Mouse (Mus musculus) adrenal gland, postnatal 4 days (tissue): Measurements from ENCODE around the gene Rnf113a2. TPM values are rescaled to one million over a fixed set of nuclear protein-coding genes. Genes with fewer than 3 reads are reported as not detected.

Source experiments
- DNase-seq, 2 experiments: peaks; one replicate each; pipeline ENCODE4 v3.0.0; 2021 to 2022; ENCODE audit warnings: low spot score in 2 of 2, mixed read lengths in 2 of 2
- total RNA-seq, 2 experiments: library from RNA; stranded (reverse); gene quantifications; 2 replicates each; pipeline ENCODE4 v1.2.3; 2021

Rnf113a2 gene
- total RNA-seq, 2 experiments from 2014 or later: 19.4 to 19.6 TPM

- DNase-seq: no peak
Measured at GRCm38 (mm10) chr12:84407874-84408818, 8.8 kb upstream of the Rnf113a2 start.

GRCm38 (mm10) chr12:84408819-84409507 is 8.0 kb upstream of the Rnf113a2 start, which contains the start of the genes Entpd5 and Bbof1:
Gene Entpd5, minus strand, starts transcription at chr12:84409029.
Gene Bbof1, plus strand, starts transcription at chr12:84409071.
- DNase-seq: peak; percentile 72 to 84

GRCm38 (mm10) chr12:84417605-84417922 is 568 bp downstream of the Rnf113a2 start:
- DNase-seq: no peak

- DNase-seq: no peak
Measured at GRCm38 (mm10) chr12:84423990-84424389, 7.0 kb downstream of the Rnf113a2 start.

GRCm38 (mm10) chr12:84429825-84430224 is 12.8 kb downstream of the Rnf113a2 start:
- no peak for DNase-seq

GRCm38 (mm10) chr12:84438697-84439096 is 21.7 kb downstream of the Rnf113a2 start:
- no peak for DNase-seq

- DNase-seq: no peak
Measured at GRCm38 (mm10) chr12:84442526-84442925, 25.5 kb downstream of the Rnf113a2 start.

- DNase-seq: no peak
Measured at GRCm38 (mm10) chr12:84447386-84447785, 30.4 kb downstream of the Rnf113a2 start.

GRCm38 (mm10) chr12:84448181-84448580 is 31.2 kb downstream of the Rnf113a2 start:
- DNase-seq: no peak

- no peak for DNase-seq
Measured at GRCm38 (mm10) chr12:84449887-84450286, 32.9 kb downstream of the Rnf113a2 start.

GRCm38 (mm10) chr12:84450351-84450717 is 33.3 kb downstream of the Rnf113a2 start:
- no peak for DNase-seq

- peak; percentile 76 to 92 for DNase-seq
Measured at GRCm38 (mm10) chr12:84450718-84451646, 34.0 kb downstream of the Rnf113a2 start, which contains the start of the genes Aldh6a1 and Lin52. Gene Aldh6a1, minus strand, starts transcription at chr12:84451004. Gene Lin52, plus strand, starts transcription at chr12:84451422.

- DNase-seq: no peak
Measured at GRCm38 (mm10) chr12:84451801-84452200, 34.8 kb downstream of the Rnf113a2 start.

- no peak for DNase-seq
Measured at GRCm38 (mm10) chr12:84456911-84457310, 39.9 kb downstream of the Rnf113a2 start.

- DNase-seq: no peak
Measured at GRCm38 (mm10) chr12:84459845-84460244, 42.8 kb downstream of the Rnf113a2 start.

- DNase-seq: no peak
Measured at GRCm38 (mm10) chr12:84461416-84461815, 44.4 kb downstream of the Rnf113a2 start.

GRCm38 (mm10) chr12:84462856-84463255 is 45.9 kb downstream of the Rnf113a2 start:
- no peak for DNase-seq
